ENCODE assay signal across 11 mouse cellular contexts in the genomic region with DNA sequence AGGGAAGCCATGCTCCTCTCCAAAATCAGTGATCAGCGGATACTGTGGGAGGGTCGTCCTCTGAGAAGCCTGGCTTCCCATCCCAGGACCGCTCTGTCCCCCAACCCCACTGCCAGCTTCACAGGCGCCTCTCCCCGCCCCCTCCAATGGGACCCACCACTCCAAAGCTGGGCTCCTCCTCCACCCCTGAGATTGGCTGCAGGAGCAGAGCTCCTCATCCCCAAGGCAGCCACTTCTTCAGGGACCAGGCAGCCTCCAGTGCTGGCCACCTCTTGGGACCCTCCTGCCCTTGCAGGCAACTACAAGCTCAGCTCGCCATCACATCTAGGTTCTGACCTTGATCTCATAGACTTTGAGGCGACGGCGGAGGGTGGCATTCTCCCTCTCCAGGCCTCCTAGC. TPM values are rescaled to one million over a fixed set of nuclear protein-coding genes. Genes with fewer than 3 reads are reported as not detected.
DNase-seq lines count a peak whose midpoint lies in the region; ATAC-seq and TF ChIP-seq lines count a peak whose summit lies in the region.
"Had no signal": no experiment of that assay in that cellular context is flagged by ENCODE, and none has a peak within 500 bp of the region (broad histone marks: within the 10 kb centered on the region; RNA-seq: fewer than 3 reads in every experiment).

No protein-coding gene starts in this region.

- peak overlapping the region; percentile 86 for H3K27ac ChIP-seq in heart, embryonic 12.5 days (ENCODE audit: poor library complexity, severe bottlenecking)
- no peak overlapping the region for H3K27ac ChIP-seq in bone marrow, adult 2 months (ENCODE audit: control insufficient read depth, insufficient read depth, low read depth, low read length, poor library complexity)
- no peak overlapping the region for H3K27ac ChIP-seq in hindbrain, embryonic 11.5 days (ENCODE audit: low read depth, low read length)
- no peak overlapping the region for H3K27ac ChIP-seq in liver, postnatal 0 days (ENCODE audit: low read depth)

- no peak for ATAC-seq in heart, embryonic 12.5 days (ENCODE audit: insufficient number of reproducible peaks, low FRiP score)
- ATAC-seq in hindbrain, embryonic 11.5 days (ENCODE audit: low FRiP score), result no peak
- ATAC-seq in liver, postnatal 0 days, result no peak

- TF ChIP-seq CTCF in bone marrow, adult 2 months (IDR thresholded peaks at IDR 0.05; ENCODE audit: control insufficient read depth, insufficient read depth, low read length), result no peak
- TF ChIP-seq CTCF in liver, postnatal 0 days (IDR thresholded peaks at IDR 0.05; ENCODE audit: low read depth), result no peak

- peak overlapping the region; percentile 93 for H3K4me3 ChIP-seq in heart, embryonic 12.5 days
- H3K4me3 ChIP-seq in bone marrow, adult 2 months (replicated peaks; ENCODE audit: control insufficient read depth, low read depth, low read length), result peak overlapping the region; percentile 41
- H3K4me3 ChIP-seq in hindbrain, embryonic 11.5 days (ENCODE audit: low read depth, low read length), result no peak overlapping the region
- peak overlapping the region; percentile 66 for H3K4me3 ChIP-seq in liver, postnatal 0 days (ENCODE audit: low read depth, low read length)

- no peak for TF ChIP-seq EP300 in liver, postnatal 0 days (IDR thresholded peaks at IDR 0.05; ENCODE audit: low read depth)

- no peaks in the 10 kb centered on the region for H3K9me3 ChIP-seq in heart, embryonic 12.5 days (replicated peaks)
- no peaks in the 10 kb centered on the region for H3K9me3 ChIP-seq in hindbrain, embryonic 11.5 days (ENCODE audit: control insufficient read depth, low read length)
- H3K9me3 ChIP-seq in liver, postnatal 0 days (ENCODE audit: low read length), result no peaks in the 10 kb centered on the region

- peaks cover 59% of the 10 kb centered on the region for H3K4me1 ChIP-seq in heart, embryonic 12.5 days (replicated peaks)
- no peaks in the 10 kb centered on the region; the same call in 1 of the 2 replicates for H3K4me1 ChIP-seq in bone marrow, adult 2 months (ENCODE audit: control insufficient read depth, insufficient read depth, low read length)
- H3K4me1 ChIP-seq in hindbrain, embryonic 11.5 days (replicated peaks; ENCODE audit: control insufficient read depth, insufficient read depth, low read length), result peaks cover 15% of the 10 kb centered on the region
- H3K4me1 ChIP-seq in liver, postnatal 0 days (ENCODE audit: insufficient read depth), result peaks cover 11% of the 10 kb centered on the region

- peaks cover 17% of the 10 kb centered on the region; the same call in 1 of the 2 replicates for H3K27me3 ChIP-seq in heart, embryonic 12.5 days (replicated peaks)
- H3K27me3 ChIP-seq in hindbrain, embryonic 11.5 days (ENCODE audit: control insufficient read depth, insufficient read depth, low read length), result peaks cover 11% of the 10 kb centered on the region; the same call in 1 of the 2 replicates
- peaks cover 20% of the 10 kb centered on the region for H3K27me3 ChIP-seq in liver, postnatal 0 days (ENCODE audit: insufficient read depth, low read length)

- H3K36me3 ChIP-seq in heart, embryonic 12.5 days, result peaks cover 20% of the 10 kb centered on the region
- no peaks in the 10 kb centered on the region for H3K36me3 ChIP-seq in hindbrain, embryonic 11.5 days (ENCODE audit: control insufficient read depth, insufficient read depth, low read length)
- 0 out of 2 replicates have a peak, but pooled peaks cover 6% of the 10 kb centered on the region for H3K36me3 ChIP-seq in liver, postnatal 0 days (replicated peaks; ENCODE audit: insufficient read depth, low read length)

- no peak for DNase-seq in heart, postnatal 36 days
- DNase-seq in hindbrain, embryonic 11.5 days (ENCODE audit: low spot score), result no peak
- no peak for DNase-seq in liver, postnatal 0 days
- DNase-seq in urinary bladder, postnatal 14 days (ENCODE audit: low spot score), result no peak
- no peak for DNase-seq in left cerebral cortex, adult 8-10 months (ENCODE audit: low spot score in 2 of 2)
- DNase-seq in T-cell, adult 2 months (ENCODE audit: low spot score), result no peak
- DNase-seq: adrenal gland, postnatal 36 days; gastrocnemius, postnatal 36 days; thymus, adult 18-20 months had no signal

- peak overlapping the region; percentile 87 for H3K9ac ChIP-seq in heart, embryonic 12.5 days
- H3K9ac ChIP-seq in hindbrain, embryonic 11.5 days (ENCODE audit: low read depth, low read length), result peak overlapping the region; percentile 11; the same call in 1 of the 2 replicates
- H3K9ac ChIP-seq in liver, postnatal 0 days (replicated peaks), result no peak overlapping the region; the same call in 1 of the 2 replicates

- H3K4me2 ChIP-seq in heart, embryonic 12.5 days, result peak overlapping the region; percentile 82
- peak overlapping the region; percentile 96; the same call in 1 of the 2 replicates for H3K4me2 ChIP-seq in hindbrain, embryonic 11.5 days (replicated peaks; ENCODE audit: low read depth, low read length)
- peak overlapping the region; percentile 98 for H3K4me2 ChIP-seq in liver, postnatal 0 days (ENCODE audit: low read depth, low read length)

- intact Hi-C loops in heart, postnatal 36 days (cut with DNase I), result no loop called here

- 23% methylated on average over 9 of the region's 9 CpGs for WGBS in heart, embryonic 12.5 days
- WGBS in bone marrow, adult 2 months, result 80% methylated on average over 9 of the region's 9 CpGs
- 24% methylated on average over 9 of the region's 9 CpGs for WGBS in hindbrain, embryonic 11.5 days
- 51% methylated on average over 9 of the region's 9 CpGs for WGBS in liver, postnatal 0 days (ENCODE audit: insufficient replicate concordance)

- no peak for TF ChIP-seq POLR2A in bone marrow, adult 2 months (IDR thresholded peaks at IDR 0.05; ENCODE audit: borderline replicate concordance, control insufficient read depth, low read depth, low read length)

RNA-seq across cellular contexts. Expression of a gene that starts 2.3 kb away (rescaled TPM):
- 10.6 and 12.6 TPM in 2 replicates for polyA plus RNA-seq in heart, embryonic 12.5 days (2016; fragmentation: Nextera tagmentation; extraction: Ambion mirVana)
- 10 to 100 TPM; 11.0 to 15.3 TPM for total RNA-seq in heart, postnatal 36 days (2021)
- 6.3 and 16.6 TPM in 2 replicates for polyA plus RNA-seq in bone marrow, adult 2 months (2011; ENCODE audit: insufficient read depth, insufficient read length, low replicate concordance, missing spikeins)
- polyA plus RNA-seq in hindbrain, embryonic 11.5 days (2014; fragmentation: Nextera tagmentation; extraction: Ambion mirVana), result 3.9 and 4.2 TPM in 2 replicates
- 1.6 and 1.8 TPM in 2 replicates for polyA plus RNA-seq in liver, postnatal 0 days (2015; fragmentation: Nextera tagmentation; extraction: Ambion mirVana)
- 10 to 100 TPM; 54.8 to 63.2 (median 59.6) TPM for total RNA-seq in left cerebral cortex, adult 8-10 months (2022)

RNA-seq across cellular contexts. Expression of a gene that starts 33.9 kb away (rescaled TPM):
- not detected in 2 replicates for polyA plus RNA-seq in heart, embryonic 12.5 days (2016; fragmentation: Nextera tagmentation; extraction: Ambion mirVana)
- not detected for total RNA-seq in heart, postnatal 36 days (2021)
- 0.77 and 2.2 TPM in 2 replicates for polyA plus RNA-seq in bone marrow, adult 2 months (2011; ENCODE audit: insufficient read depth, insufficient read length, low replicate concordance, missing spikeins)
- 0.11 and 0.23 TPM in 2 replicates for polyA plus RNA-seq in hindbrain, embryonic 11.5 days (2014; fragmentation: Nextera tagmentation; extraction: Ambion mirVana)
- polyA plus RNA-seq in liver, postnatal 0 days (2015; fragmentation: Nextera tagmentation; extraction: Ambion mirVana), result 0.27 and 0.37 TPM in 2 replicates
- under 1 TPM; 0.14 to 0.37 (median 0.23) TPM for total RNA-seq in left cerebral cortex, adult 8-10 months (2022)

RNA-seq across cellular contexts. Expression of a gene that starts 38.7 kb away (rescaled TPM):
- 41.7 and 45.4 TPM in 2 replicates for polyA plus RNA-seq in heart, embryonic 12.5 days (2016; fragmentation: Nextera tagmentation; extraction: Ambion mirVana)
- total RNA-seq in heart, postnatal 36 days (2021), result 10 to 100 TPM; 83.7 to 85.7 TPM
- 66.4 and 67.4 TPM in 2 replicates for polyA plus RNA-seq in bone marrow, adult 2 months (2011; ENCODE audit: insufficient read depth, insufficient read length, low replicate concordance, missing spikeins)
- polyA plus RNA-seq in hindbrain, embryonic 11.5 days (2014; fragmentation: Nextera tagmentation; extraction: Ambion mirVana), result 94.9 and 99.7 TPM in 2 replicates
- polyA plus RNA-seq in liver, postnatal 0 days (2015; fragmentation: Nextera tagmentation; extraction: Ambion mirVana), result 12.1 and 12.3 TPM in 2 replicates
- 100 to 1,000 TPM; 114 to 121 (median 120) TPM for total RNA-seq in left cerebral cortex, adult 8-10 months (2022)
